Mouse (Mus musculus) naive thymus-derived CD4-positive, alpha-beta T cell, adult 5 months (primary cell): Measurements from ENCODE around the gene Slc35f6. TPM values are rescaled to one million over a fixed set of nuclear protein-coding genes. Genes with fewer than 3 reads are reported as not detected.

Source experiments
- polyA plus RNA-seq: library from polyadenylated mRNA; unstranded; fragments of 100-300 nt; shearing (Covaris generic); gene quantifications from one replicate; pipeline ENCODE4 v1.2.1, GENCODE M21; 2017

The Slc35f6 gene
- polyA plus RNA-seq = 61.1 TPM

GRCm38 (mm10) chr5:30647815-30648560 lies at the start of gene Slc35f6:
Slc35f6 (plus strand) TSS chr5:30647933.

GRCm38 (mm10) chr5:30666391-30667195 lies 18.9 kb downstream of the Slc35f6 start, which contains the start of gene Cenpa:
Cenpa (plus strand) TSS chr5:30666777.

Other genes starting within 250 kb of the Slc35f6 start
- not detected for gene Otof, start 186.0 kb upstream of the Slc35f6 start, polyA plus RNA-seq
- gene 1700001C02Rik, start 181.9 kb upstream of the Slc35f6 start, polyA plus RNA-seq = not detected
- not detected for gene Cib4, start 102.1 kb upstream of the Slc35f6 start, polyA plus RNA-seq
- gene Kcnk3, start 59.8 kb upstream of the Slc35f6 start, polyA plus RNA-seq = not detected
- 338 TPM for gene Cenpa, start 18.8 kb downstream of the Slc35f6 start, polyA plus RNA-seq
- gene Dpysl5, start 63.6 kb downstream of the Slc35f6 start, polyA plus RNA-seq = not detected
- 6.8 TPM for gene Mapre3, start 166.7 kb downstream of the Slc35f6 start, polyA plus RNA-seq
- gene Tmem214, start 220.1 kb downstream of the Slc35f6 start, polyA plus RNA-seq = 49.2 TPM
- 7.2 TPM for gene Agbl5, start 240.8 kb downstream of the Slc35f6 start, polyA plus RNA-seq